Mouse (Mus musculus): ENCODE results near the gene Trim69. TPM values are rescaled to one million over a fixed set of nuclear protein-coding genes. Genes with fewer than 3 reads are reported as not detected.

Trim69 gene
- polyA plus RNA-seq, 1 experiment from 2014 or later, result not detected

GRCm38 (mm10) chr2:122149716-122150115 is 10.8 kb upstream of the Trim69 start:
- Histone ChIP-seq H3K9ac (replicated peaks; ENCODE audit: low read depth, low read length) (no peak overlapping the region), H3K4me3 (replicated peaks; ENCODE audit: low read length) (no peak overlapping the region), H3K4me2 (ENCODE audit: low read length) (no peak overlapping the region), H3K27me3 (replicated peaks; ENCODE audit: control insufficient read depth, insufficient read depth, low read length) (no peaks in the 10 kb centered on the region), H3K4me1 (replicated peaks; ENCODE audit: control insufficient read depth, insufficient read depth, low read length) (peaks cover 2% of the 10 kb centered on the region; the same call in 1 of the 2 replicates), H3K36me3 (ENCODE audit: control insufficient read depth, insufficient read depth) (no peaks in the 10 kb centered on the region), H3K27ac (ENCODE audit: low read length) (no peak overlapping the region), H3K9me3 (ENCODE audit: control insufficient read depth, low read length) (no peaks in the 10 kb centered on the region)
- ATAC-seq, result no peak
- WGBS, result 86% methylated on average over 3 of the region's 3 CpGs

- peaks cover 2% of the 10 kb centered on the region; the same call in 1 of the 2 replicates for H3K4me1 ChIP-seq (replicated peaks; ENCODE audit: control insufficient read depth, insufficient read depth, low read length)
- no peaks in the 10 kb centered on the region for H3K36me3 ChIP-seq (ENCODE audit: control insufficient read depth, insufficient read depth)
- no peak overlapping the region for H3K4me3 ChIP-seq (replicated peaks; ENCODE audit: low read length)
- no peak overlapping the region for H3K27ac ChIP-seq (ENCODE audit: low read length)
- no peak overlapping the region for H3K9ac ChIP-seq (replicated peaks; ENCODE audit: low read depth, low read length)
- H3K27me3 ChIP-seq (replicated peaks; ENCODE audit: control insufficient read depth, insufficient read depth, low read length), result no peaks in the 10 kb centered on the region
- H3K9me3 ChIP-seq (ENCODE audit: control insufficient read depth, low read length), result no peaks in the 10 kb centered on the region
- 94% methylated on average over 1 of the region's 1 CpGs for WGBS
- ATAC-seq, result no peak
- no peak overlapping the region for H3K4me2 ChIP-seq (ENCODE audit: low read length)
Observed at GRCm38 (mm10) chr2:122151221-122151620, 9.3 kb upstream of the Trim69 start.

GRCm38 (mm10) chr2:122152850-122153249 is 7.7 kb upstream of the Trim69 start:
- Histone ChIP-seq H3K27me3 (replicated peaks; ENCODE audit: control insufficient read depth, insufficient read depth, low read length) (no peaks in the 10 kb centered on the region), H3K36me3 (ENCODE audit: control insufficient read depth, insufficient read depth) (no peaks in the 10 kb centered on the region), H3K9ac (replicated peaks; ENCODE audit: low read depth, low read length) (no peak overlapping the region), H3K4me3 (replicated peaks; ENCODE audit: low read length) (no peak overlapping the region), H3K4me1 (replicated peaks; ENCODE audit: control insufficient read depth, insufficient read depth, low read length) (0 out of 2 replicates have a peak, but pooled peaks cover 2% of the 10 kb centered on the region), H3K27ac (ENCODE audit: low read length) (no peak overlapping the region), H3K9me3 (ENCODE audit: control insufficient read depth, low read length) (no peaks in the 10 kb centered on the region), H3K4me2 (ENCODE audit: low read length) (no peak overlapping the region)
- ATAC-seq, result no peak
- WGBS, result 83% methylated on average over 3 of the region's 3 CpGs

DNA sequence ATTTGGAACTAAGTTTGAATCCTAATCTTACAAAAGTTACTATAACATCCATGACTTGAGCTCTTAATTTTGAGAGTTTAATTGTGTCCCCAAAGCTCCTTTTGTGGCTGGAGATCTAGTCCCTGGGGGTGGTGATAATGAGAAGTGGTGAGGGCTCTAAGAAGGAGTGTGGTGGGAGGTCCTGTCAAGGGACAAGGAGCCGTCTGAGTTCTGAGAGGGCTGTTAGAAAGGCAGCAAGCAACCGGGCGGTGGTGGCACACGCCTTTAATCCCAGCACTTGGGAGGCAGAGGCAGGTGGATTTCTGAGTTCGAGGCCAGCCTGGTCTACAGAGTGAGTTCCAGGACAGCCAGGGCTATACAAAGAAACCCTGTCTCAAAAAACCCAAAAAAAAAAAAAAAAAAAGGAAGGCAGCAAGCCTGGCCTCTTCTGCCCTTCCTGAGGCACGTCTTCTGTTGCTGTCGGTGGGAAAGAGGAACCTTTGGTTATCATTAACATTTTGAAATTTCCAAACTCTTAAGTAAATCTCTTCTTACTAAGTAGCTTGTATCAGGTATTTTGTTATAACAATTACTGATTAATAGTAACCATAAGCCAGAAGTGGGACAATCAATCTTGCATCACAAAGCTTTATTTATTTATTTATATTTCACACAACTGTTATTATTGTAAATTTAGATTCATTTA is 6.7 kb upstream of the Trim69 start:
- 79% methylated on average over 6 of the region's 7 CpGs for WGBS
- no peak overlapping the region for H3K4me3 ChIP-seq (replicated peaks; ENCODE audit: low read length)
- H3K9me3 ChIP-seq (ENCODE audit: control insufficient read depth, low read length), result no peaks in the 10 kb centered on the region
- no peaks in the 10 kb centered on the region for H3K4me1 ChIP-seq (replicated peaks; ENCODE audit: control insufficient read depth, insufficient read depth, low read length)
- no peak for ATAC-seq
- no peak overlapping the region for H3K27ac ChIP-seq (ENCODE audit: low read length)
- H3K4me2 ChIP-seq (ENCODE audit: low read length), result no peak overlapping the region
- no peaks in the 10 kb centered on the region for H3K27me3 ChIP-seq (replicated peaks; ENCODE audit: control insufficient read depth, insufficient read depth, low read length)
- no peak overlapping the region for H3K9ac ChIP-seq (replicated peaks; ENCODE audit: low read depth, low read length)
- no peaks in the 10 kb centered on the region for H3K36me3 ChIP-seq (ENCODE audit: control insufficient read depth, insufficient read depth)

DNA sequence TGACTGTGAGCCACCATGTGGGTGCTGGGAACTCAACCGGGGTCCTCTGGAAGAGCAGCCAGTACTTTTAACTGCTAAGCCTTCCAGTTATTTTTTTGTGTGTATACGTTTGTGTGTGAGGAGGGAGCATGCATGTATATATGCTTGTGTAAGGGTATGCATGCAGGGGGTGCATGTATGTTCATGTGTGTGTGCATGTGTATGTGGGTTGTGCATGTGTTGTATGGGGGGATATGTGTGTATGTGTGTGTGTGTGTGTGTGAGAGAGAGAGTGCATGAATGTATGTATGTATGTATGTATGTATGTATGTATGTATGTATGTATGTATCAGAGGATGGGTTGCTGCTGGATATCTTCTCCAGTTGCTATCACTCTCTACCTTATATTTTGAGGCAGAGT is 6.0 kb upstream of the Trim69 start:
- H3K36me3 ChIP-seq (ENCODE audit: control insufficient read depth, insufficient read depth), result no peaks in the 10 kb centered on the region
- 90% methylated on average over 2 of the region's 2 CpGs for WGBS
- no peaks in the 10 kb centered on the region for H3K4me1 ChIP-seq (replicated peaks; ENCODE audit: control insufficient read depth, insufficient read depth, low read length)
- no peak overlapping the region for H3K9ac ChIP-seq (replicated peaks; ENCODE audit: low read depth, low read length)
- no peak overlapping the region for H3K27ac ChIP-seq (ENCODE audit: low read length)
- H3K4me2 ChIP-seq (ENCODE audit: low read length), result no peak overlapping the region
- ATAC-seq, result no peak
- H3K4me3 ChIP-seq (replicated peaks; ENCODE audit: low read length), result no peak overlapping the region
- no peaks in the 10 kb centered on the region for H3K27me3 ChIP-seq (replicated peaks; ENCODE audit: control insufficient read depth, insufficient read depth, low read length)
- H3K9me3 ChIP-seq (ENCODE audit: control insufficient read depth, low read length), result no peaks in the 10 kb centered on the region

- 69% methylated on average over 2 of the region's 2 CpGs for WGBS
- H3K9ac ChIP-seq (replicated peaks; ENCODE audit: low read depth, low read length), result no peak overlapping the region
- H3K4me3 ChIP-seq (replicated peaks; ENCODE audit: low read length), result no peak overlapping the region
- H3K4me1 ChIP-seq (replicated peaks; ENCODE audit: control insufficient read depth, insufficient read depth, low read length), result no peaks in the 10 kb centered on the region
- no peaks in the 10 kb centered on the region for H3K9me3 ChIP-seq (ENCODE audit: control insufficient read depth, low read length)
- H3K27me3 ChIP-seq (replicated peaks; ENCODE audit: control insufficient read depth, insufficient read depth, low read length), result no peaks in the 10 kb centered on the region
- no peak overlapping the region for H3K27ac ChIP-seq (ENCODE audit: low read length)
- ATAC-seq, result no peak
- no peaks in the 10 kb centered on the region for H3K36me3 ChIP-seq (ENCODE audit: control insufficient read depth, insufficient read depth)
- H3K4me2 ChIP-seq (ENCODE audit: low read length), result no peak overlapping the region
Observed at GRCm38 (mm10) chr2:122155292-122155691, 5.2 kb upstream of the Trim69 start.

DNA sequence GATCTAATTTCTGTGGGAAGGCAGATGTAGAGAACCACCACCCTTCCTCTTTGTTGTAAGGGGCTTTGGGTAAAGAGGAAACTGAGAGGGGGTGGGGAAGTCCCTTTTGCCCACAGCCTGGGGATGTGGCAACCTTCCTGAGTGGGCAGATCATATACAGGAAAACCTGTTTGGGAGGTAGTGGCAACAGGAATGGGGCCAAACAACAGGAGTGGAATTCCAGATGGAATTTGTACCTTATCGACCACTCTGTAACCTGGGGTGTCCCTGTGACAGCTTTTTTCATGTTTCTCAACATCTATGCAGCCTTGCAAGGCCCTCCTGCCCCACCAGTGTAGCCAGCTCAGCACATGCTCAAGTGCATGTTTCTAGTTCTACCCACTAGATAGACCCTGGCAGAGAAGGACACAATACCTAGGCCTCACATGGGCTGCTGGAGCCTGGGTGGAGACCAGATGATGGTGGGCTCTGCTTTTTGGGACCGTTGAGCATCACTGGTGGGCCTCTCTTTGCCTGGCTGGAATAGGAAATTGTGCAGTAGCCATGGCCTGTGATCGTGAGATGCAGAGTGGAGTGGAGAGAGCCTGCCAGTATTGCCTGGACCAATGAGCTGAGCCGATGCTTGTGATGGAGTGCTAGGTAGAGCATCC is 4.3 kb upstream of the Trim69 start:
- no peaks in the 10 kb centered on the region for H3K36me3 ChIP-seq (ENCODE audit: control insufficient read depth, insufficient read depth)
- H3K9me3 ChIP-seq (ENCODE audit: control insufficient read depth, low read length), result no peaks in the 10 kb centered on the region
- H3K27me3 ChIP-seq (replicated peaks; ENCODE audit: control insufficient read depth, insufficient read depth, low read length), result no peaks in the 10 kb centered on the region
- H3K4me2 ChIP-seq (ENCODE audit: low read length), result no peak overlapping the region
- H3K9ac ChIP-seq (replicated peaks; ENCODE audit: low read depth, low read length), result no peak overlapping the region
- H3K27ac ChIP-seq (ENCODE audit: low read length), result no peak overlapping the region
- ATAC-seq, result no peak
- H3K4me3 ChIP-seq (replicated peaks; ENCODE audit: low read length), result no peak overlapping the region
- 93% methylated on average over 4 of the region's 4 CpGs for WGBS
- H3K4me1 ChIP-seq (replicated peaks; ENCODE audit: control insufficient read depth, insufficient read depth, low read length), result no peaks in the 10 kb centered on the region

DNA sequence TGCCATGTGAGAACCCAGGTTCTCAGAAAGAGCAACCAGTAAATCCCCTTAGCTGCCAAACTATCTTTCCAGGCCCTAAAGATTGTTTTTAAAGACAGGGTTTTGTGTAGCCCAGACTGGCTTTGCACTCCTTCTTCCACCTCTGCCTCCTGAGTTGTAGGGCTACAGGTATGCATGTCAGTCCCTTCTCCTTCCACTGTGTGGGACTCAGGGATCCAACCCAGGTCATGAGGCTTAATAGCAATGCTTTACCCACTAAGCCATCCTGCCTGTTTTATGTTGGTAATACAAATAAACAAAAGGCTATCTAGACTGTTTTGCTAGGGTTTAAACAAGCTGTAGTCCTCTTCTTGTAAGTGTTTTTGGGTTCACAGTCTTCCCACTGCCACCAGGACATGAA is 2.9 kb upstream of the Trim69 start:
- no peak for ATAC-seq
- Histone ChIP-seq H3K27me3 (replicated peaks; ENCODE audit: control insufficient read depth, insufficient read depth, low read length) (no peaks in the 10 kb centered on the region), H3K4me3 (replicated peaks; ENCODE audit: low read length) (no peak overlapping the region)

DNA sequence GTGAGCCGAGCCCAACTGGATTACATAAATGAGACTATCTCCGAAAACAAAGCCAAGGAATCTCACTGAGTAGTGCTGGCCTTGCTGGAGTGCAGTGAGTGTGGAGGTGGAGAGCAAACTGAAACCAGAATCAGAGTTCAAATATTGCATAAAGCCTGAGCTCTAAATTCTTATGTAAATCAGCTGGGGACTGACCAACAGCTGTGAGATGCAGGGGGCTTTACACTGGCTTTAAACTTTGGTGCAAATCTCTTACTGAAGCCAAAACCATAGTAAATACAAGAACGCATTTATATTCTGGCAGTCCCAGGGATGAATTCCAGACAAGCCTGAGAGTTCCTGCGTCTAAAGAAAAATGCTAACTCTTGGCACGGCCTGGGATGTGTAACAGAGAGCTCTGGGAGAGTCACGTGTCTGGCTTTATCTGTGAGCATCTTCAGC is 2.1 kb upstream of the Trim69 start:
- no peak overlapping the region for H3K4me3 ChIP-seq (replicated peaks; ENCODE audit: low read length)
- H3K36me3 ChIP-seq (ENCODE audit: control insufficient read depth, insufficient read depth), result no peaks in the 10 kb centered on the region
- 50% methylated on average over 6 of the region's 6 CpGs for WGBS
- no peaks in the 10 kb centered on the region for H3K9me3 ChIP-seq (ENCODE audit: control insufficient read depth, low read length)
- H3K4me2 ChIP-seq (ENCODE audit: low read length), result no peak overlapping the region
- ATAC-seq, result no peak
- no peak overlapping the region for H3K9ac ChIP-seq (replicated peaks; ENCODE audit: low read depth, low read length)
- no peaks in the 10 kb centered on the region for H3K4me1 ChIP-seq (replicated peaks; ENCODE audit: control insufficient read depth, insufficient read depth, low read length)
- H3K27ac ChIP-seq (ENCODE audit: low read length), result no peak overlapping the region
- H3K27me3 ChIP-seq (replicated peaks; ENCODE audit: control insufficient read depth, insufficient read depth, low read length), result no peaks in the 10 kb centered on the region

More for the DNA sequence above, 2.9 kb upstream of the Trim69 start:
- H3K27ac ChIP-seq (ENCODE audit: low read length), result no peak overlapping the region
- H3K4me1 ChIP-seq (replicated peaks; ENCODE audit: control insufficient read depth, insufficient read depth, low read length), result no peaks in the 10 kb centered on the region
- no peaks in the 10 kb centered on the region for H3K9me3 ChIP-seq (ENCODE audit: control insufficient read depth, low read length)
- H3K9ac ChIP-seq (replicated peaks; ENCODE audit: low read depth, low read length), result no peak overlapping the region
- H3K36me3 ChIP-seq (ENCODE audit: control insufficient read depth, insufficient read depth), result no peaks in the 10 kb centered on the region
- H3K4me2 ChIP-seq (ENCODE audit: low read length), result no peak overlapping the region

Data from forebrain, embryonic 16.5 days (tissue).